Mouse (Mus musculus): ENCODE data around the gene Disp2.

DNA sequence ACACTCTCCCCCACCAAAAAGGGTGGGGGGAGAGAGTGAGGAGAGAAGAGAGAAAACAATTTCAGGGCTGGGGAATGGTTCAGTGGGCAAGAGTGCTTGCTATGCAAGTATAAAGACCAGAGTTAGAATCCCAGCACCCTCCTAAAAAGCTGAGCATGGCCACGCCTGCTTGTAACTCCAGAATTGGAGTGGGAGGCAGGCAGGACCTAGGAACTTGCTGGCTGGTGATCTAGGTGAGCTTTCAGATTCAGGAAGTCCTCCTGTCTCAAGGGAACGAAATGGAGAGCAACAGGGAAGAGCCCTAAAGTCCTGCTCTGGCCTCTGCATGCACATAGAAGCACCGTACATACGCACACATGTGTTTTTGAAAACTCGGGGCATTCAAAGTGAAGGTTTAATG, 43.3 kb downstream of the Disp2 start:
- TF ChIP-seq CTCF (IDR thresholded peaks at IDR 0.05; ENCODE audit: insufficient read depth, low read length) (no peak), POLR2A (IDR thresholded peaks at IDR 0.05; ENCODE audit: borderline replicate concordance, extremely low read depth, low read depth, low read length) (no peak)

All from lung, adult 2 months (tissue).